Mouse (Mus musculus) T-helper 17 cell (primary cell): ENCODE data around the gene Bbs2.
"Not testable (repeated sequence)": the region's sequence is repeated elsewhere in the genome, so short reads cannot be mapped to it uniquely, and the experiment has no call there.

ENCODE experiments used
- in situ Hi-C, 2 experiments: fragments of 300-600 bp; cut with MboI, MseI; formaldehyde crosslinking; loops; 1 replicate in 1 of 2; 2 replicates in 1 of 2; pipeline ENCODE4 v1.15.1; 2025; ENCODE audit warnings: high pct_unique_total_duplicates in 2 of 2

The Bbs2 gene

DNA sequence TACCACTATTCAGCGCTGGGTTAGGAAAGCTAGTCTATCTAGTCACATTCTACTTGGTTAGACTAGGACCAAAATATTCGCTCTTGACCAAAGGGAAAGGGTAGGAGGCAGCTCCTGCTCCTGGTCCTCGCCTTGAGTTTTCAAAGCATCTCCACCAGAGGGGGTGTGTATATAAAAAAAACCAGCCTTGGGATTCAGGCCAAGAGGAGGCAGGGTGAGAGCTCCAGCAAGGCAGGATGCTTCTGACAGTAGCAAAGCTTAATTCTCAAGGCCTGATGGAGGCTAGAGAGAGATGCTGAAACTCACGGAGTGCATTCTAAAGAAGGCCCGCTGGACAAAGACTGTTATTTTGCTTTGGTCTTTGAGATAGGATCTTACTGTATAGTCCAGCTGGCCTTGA lies 5.4 kb upstream of the Bbs2 start:
- in situ Hi-C loops = loop anchor here in 1 of 2 experiments (5.0 kb wide), 1 partner anchor 93 kb away; no protein-coding TSS in a partner anchor

- in situ Hi-C loops = no loop called here
These were observed 268 bp upstream of the Bbs2 start for GRCm38 (mm10) chr8:94098996-94099395.

- in situ Hi-C loops = no loop called here
These were observed 4.4 kb downstream of the Bbs2 start for GRCm38 (mm10) chr8:94094281-94094680.

GRCm38 (mm10) chr8:94092848-94093247 lies 5.9 kb downstream of the Bbs2 start:
- in situ Hi-C loops = no loop called here

- in situ Hi-C loops = no loop called here
These were observed 9.0 kb downstream of the Bbs2 start for GRCm38 (mm10) chr8:94089715-94090114.

DNA sequence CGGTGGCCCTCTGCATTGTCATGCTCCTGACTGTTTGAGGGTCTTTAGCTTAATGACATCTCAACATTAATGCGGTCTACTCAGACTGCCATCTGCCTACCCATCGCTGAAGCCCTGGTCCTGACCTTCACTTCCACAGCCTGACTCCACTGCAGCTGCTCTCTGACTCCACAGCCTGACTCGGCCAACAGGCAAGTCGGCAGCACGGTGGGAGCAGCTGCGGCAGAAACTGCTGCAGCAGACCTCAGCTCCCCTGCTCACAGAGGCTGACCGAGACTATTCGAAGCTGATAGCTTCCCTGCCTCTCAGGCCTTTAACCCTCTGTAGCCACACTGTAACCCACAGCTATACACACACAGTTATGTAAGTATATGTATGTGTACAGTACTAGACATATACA lies 10.8 kb downstream of the Bbs2 start:
- in situ Hi-C loops = no loop called here

DNA sequence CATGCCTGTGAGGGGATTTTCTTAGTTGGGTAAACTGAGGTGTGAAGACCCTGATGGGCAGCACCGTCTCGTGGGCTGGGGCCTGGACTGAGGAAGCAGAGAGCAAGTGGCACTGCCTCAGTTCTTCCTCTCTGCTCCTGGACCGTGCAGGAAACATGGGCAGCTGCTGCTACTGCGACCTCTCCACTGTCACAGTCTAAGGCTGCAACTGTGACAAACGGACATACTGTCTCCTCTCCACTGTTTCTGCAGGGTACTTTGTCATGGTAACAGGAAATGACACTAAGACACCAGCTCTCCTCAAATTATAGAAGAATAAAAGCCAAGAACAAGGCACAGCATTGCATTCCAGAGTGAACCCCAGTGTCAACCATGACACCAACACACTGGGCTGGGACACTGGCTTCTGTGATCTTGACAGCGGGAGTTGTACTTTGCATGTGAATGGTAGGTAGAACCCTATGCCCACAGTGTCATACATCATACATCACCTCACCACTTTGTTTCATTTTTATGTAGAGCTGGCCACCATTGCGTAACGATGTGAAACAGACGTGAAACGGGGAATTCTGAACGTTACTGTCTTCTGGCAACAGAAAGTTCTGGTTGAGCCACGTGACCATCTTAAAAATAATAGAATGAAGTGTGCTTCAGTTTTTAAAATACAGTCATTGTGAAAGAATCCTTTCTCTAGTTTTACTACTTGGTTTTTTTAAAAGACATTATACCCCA lies 22.1 kb downstream of the Bbs2 start:
- in situ Hi-C loops = no loop called here

DNA sequence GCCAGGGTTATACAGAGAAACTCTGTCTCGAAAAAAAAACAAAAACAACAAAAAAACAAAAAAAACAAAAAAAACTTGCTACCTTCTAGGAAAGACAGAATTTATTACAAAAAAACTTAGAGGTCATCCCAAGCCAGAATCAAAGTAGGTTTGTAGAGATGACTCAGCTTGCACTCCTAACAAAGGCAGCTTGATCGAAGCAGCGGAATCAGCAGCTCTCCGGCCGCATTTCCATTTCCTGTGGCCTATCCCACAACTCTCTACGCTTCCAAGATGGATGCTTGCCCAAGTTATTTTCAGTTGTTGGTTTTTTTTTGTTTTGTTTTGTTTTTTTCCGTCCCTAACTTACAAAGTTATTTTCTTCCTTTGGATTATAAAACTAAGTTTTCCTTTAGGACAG lies 29.9 kb downstream of the Bbs2 start:
- in situ Hi-C loops = loop anchor here in 1 of 2 experiments (25.0 kb wide), 1 partner anchor 406 kb away; no protein-coding TSS in a partner anchor

DNA sequence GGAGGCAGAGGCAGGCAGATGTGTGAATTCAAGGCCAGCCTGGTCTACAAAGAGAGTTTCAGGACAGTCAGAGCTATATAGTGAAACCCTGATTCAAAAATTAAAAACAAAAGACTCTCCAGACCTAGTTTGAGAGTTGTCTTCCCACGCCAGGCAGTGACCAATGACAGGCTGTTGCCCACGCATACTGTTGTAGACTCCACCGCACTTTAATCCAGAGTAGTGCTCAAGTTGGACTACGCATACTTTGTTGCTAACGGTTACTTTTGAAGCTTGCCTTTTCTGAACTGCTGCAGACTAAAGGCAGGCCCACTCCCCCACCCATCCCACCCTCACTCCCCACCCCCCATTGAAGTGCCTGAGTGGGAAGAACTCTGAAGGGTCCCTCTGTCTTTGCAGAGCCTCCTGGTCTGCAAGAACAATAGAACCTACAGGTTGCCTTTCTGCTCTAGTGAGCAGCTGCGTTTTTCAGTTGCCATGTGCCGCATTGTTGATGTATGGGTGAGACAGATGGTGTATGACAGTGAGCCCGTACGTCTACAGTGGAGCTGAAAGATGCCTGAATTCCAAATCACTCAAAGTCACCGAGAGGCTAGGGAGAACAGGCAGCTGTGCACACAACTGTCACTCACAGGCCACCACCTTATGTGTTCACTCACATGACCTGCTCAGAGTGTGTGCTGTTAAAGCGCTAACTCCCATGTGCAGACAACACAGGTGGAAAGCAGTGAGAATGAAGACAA lies 32.4 kb downstream of the Bbs2 start:
- in situ Hi-C loops = loop anchor here in 1 of 2 experiments (25.0 kb wide), 1 partner anchor 404 kb away; no protein-coding TSS in a partner anchor

DNA sequence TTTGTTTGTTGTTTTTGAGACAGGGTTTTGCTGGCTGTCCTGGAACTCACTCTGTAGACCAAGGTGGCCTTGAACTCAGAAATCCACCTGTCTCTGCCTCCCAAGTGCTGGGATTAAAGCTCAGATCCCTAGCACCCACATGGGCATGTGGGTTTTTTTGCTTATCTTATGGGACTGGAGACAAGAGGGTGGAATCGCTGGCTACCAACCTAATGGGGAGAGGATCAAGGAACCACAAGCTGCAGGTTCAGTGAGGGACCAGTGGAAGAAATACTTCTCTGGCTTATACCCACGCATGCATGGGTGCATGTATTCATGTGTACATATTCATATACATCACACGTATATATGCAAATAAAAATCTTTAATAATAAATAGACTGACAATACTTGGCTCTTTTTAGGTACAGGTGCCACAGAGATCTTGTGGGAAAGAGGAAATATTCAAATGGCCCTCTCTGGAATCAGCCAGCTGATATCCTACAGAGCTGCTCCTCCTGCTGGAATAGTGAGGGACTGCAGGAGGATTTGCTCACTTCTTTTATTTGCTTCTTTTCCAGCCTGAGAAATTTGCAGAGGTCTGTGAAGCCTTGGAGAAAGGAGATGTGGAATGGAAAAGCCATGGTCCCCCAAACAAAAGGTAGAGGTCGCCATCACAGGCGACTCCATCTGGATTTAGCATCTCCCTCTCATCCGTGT lies 41.4 kb downstream of the Bbs2 start:
- in situ Hi-C loops = loop anchor here in 1 of 2 experiments (25.0 kb wide), 1 partner anchor 395 kb away; no protein-coding TSS in a partner anchor

DNA sequence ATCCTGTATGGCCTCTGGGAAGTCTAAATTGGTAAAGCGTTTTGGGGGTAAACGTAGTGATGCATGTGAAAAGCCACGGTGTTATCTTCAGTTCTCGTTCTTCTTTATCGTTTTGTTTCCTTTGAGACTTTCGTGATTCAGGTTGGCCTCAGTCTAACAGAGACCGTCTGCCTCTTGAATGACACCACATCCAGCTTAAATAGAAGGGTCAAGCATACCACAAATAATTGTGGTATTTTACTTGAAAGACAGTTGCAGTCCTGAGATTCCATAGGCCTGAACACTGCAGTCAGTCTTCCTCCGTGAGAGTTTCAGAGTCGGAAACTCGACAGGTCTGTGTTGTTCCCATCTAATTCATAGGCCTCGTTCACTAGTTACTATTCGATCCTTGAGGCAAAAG lies 46.0 kb downstream of the Bbs2 start:
- in situ Hi-C loops = loop anchor here in 1 of 2 experiments (25.0 kb wide), 1 partner anchor 390 kb away; no protein-coding TSS in a partner anchor

DNA sequence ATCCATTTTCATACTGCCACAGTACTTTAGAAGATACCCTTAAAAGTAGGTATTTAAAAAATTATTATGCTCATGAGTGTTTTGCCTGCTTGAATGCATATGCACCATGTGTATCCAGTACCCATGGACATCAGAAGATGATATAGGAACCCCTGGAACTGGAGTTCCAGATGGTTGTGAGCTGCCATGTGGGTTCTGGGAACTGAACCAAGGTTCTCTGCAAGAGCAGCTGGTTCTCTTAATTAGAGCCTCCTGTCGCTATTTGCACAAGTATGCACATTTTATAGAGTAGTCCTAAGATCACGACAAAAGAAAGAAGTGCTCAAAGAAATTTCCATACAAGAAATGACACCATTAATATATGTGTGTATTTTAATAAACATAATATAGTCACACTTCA lies 50.9 kb downstream of the Bbs2 start:
- in situ Hi-C loops = no loop called here

DNA sequence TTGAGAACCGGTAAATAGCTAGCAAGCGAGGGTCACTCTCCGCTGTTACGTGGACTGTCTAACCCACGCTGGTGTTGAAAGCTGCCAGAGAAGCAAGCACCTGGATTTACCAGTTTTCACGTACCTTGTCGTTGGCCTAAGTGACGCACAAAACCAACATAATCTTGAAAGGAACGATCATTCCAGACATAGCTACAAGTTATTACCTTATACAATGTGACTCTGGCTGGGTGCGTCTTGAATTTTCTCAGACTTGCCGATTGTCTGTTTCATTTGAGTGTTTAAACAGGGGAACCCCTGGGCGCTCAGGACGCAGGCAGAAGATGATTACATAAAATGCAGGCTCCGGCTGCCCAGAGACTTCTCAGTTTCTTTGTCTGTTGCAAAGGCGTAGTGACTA lies 60.9 kb downstream of the Bbs2 start:
- in situ Hi-C loops = no loop called here

GRCm38 (mm10) chr8:94036944-94037524 lies 61.7 kb downstream of the Bbs2 start, which contains the start of the genes Nudt21 and Ogfod1:
Gene Nudt21 (minus strand): TSS chr8:94037031.
Gene Ogfod1 (plus strand): TSS chr8:94037198.
- in situ Hi-C loops = no loop called here

DNA sequence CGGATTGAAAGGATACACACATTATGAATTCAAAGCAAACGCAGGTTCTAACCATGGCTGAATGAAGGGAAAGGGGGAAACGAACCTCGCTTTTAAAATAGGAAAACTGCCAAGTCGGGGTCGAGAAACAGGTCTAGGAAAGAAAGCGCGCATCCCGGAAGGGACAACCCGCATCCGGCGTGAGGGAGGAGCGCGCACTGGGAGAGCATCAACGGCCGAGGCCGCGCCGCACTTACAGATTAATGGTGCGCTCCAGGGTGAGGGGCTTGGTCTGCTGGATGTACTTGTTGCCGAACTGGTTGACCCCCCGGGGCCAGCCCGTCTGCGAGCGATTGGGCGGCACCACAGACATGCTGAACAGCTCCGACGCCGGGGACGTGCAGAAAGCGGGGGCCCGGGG lies 62.2 kb downstream of the Bbs2 start:
- in situ Hi-C loops = not testable (repeated sequence)

DNA sequence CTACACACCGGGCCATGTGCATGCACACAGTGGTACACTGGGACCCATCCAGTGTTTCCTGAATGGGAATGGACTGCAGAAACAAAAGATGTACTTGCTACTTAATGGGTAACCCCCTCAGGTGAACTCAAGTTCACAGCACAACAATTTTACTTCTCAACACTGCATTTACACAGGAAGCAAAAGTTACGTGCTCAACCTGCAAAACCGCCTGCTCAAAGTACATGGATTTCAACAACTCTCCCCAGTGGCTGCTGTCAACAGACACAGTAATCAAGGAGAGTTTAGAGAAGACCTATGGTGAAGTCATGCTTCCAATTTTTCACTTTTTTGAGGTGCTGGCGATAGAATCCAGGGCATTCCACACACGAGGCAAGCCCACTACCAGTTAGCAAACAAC lies 63.5 kb downstream of the Bbs2 start:
- in situ Hi-C loops = no loop called here

GRCm38 (mm10) chr8:94033601-94034000 lies 65.1 kb downstream of the Bbs2 start:
- in situ Hi-C loops = no loop called here

DNA sequence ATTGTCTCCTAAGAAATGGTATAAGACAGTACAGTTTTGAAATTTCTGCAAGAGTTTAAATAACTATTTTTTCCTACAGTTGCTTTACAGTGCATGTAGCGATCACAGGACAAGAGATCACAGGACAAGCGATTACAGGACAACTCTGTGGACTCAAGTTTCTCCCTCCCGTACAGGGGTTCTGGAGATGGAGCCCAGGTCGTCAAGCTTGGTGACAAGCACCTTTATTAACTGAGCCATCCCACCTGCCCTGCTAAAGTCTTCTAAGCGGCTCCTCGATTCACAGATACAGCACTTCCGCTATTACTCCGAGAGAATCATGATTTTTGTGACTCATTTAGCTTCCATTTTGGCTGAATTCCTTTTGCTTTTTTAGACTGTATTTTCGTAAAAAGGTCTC lies 69.0 kb downstream of the Bbs2 start:
- in situ Hi-C loops = no loop called here

DNA sequence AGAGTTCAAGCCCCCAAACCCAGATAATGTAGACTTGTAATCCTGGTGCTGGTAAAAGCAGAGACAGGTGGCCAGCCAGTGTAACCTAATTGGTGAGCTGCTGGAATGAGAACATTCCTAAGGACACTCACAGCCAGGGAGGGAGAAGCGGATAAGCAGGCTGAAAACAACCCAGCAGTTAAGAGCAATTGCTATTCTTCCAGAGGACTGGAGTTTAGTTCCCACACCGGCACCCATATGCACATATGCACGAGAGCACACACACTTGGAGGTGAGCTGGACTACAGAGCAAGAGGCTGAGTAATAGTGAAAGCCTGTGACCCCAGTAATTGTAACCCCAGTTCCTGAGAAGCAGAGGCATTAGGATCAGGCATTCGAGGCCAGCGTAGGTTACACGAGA lies 74.8 kb downstream of the Bbs2 start:
- in situ Hi-C loops = no loop called here
